Mouse (Mus musculus) spleen, postnatal 0 days (tissue): Measurements from ENCODE around the gene F2rl1. TPM values are rescaled to one million over a fixed set of nuclear protein-coding genes. Genes with fewer than 3 reads are reported as not detected.

Experiments
- polyA plus RNA-seq: library from polyadenylated mRNA; unstranded; fragments of >200 nt; fragmentation: Nextera tagmentation; extraction: Ambion mirVana; gene quantifications from 2 replicates; pipeline ENCODE4 v1.2.1, GENCODE M21; 2015

Gene F2rl1
- polyA plus RNA-seq: 0.08 TPM in 2 replicates

GRCm38 (mm10) chr13:95524674-95525491 lies at the start of gene F2rl1:
TSS of gene F2rl1 (minus strand) at chr13:95525227.

GRCm38 (mm10) chr13:95478671-95479413 lies 46.2 kb downstream of the F2rl1 start, which contains the start of gene S100z:
TSS of gene S100z (minus strand) at chr13:95478721.

Other genes starting within 250 kb of the F2rl1 start
- 10.6 and 14.7 TPM in 2 replicates for gene Zbed3, start 201.6 kb downstream of the F2rl1 start, polyA plus RNA-seq
- gene Aggf1, start 149.9 kb downstream of the F2rl1 start, polyA plus RNA-seq: 23.9 and 25.3 TPM in 2 replicates
- 0.22 TPM in 1 of 2 replicates, not detected in the other for gene Crhbp, start 80.3 kb downstream of the F2rl1 start, polyA plus RNA-seq
- gene S100z, start 46.5 kb downstream of the F2rl1 start, polyA plus RNA-seq: not detected in 2 replicates
- 58.4 and 60.5 TPM in 2 replicates for gene F2r, start 93.3 kb upstream of the F2rl1 start, polyA plus RNA-seq
- 5.6 and 6.0 TPM in 2 replicates for gene F2rl2, start 171.6 kb upstream of the F2rl1 start, polyA plus RNA-seq